Mouse (Mus musculus) limb, embryonic 12.5 days (tissue): ENCODE measurements around the gene Zfp580. TPM values are rescaled to one million over a fixed set of nuclear protein-coding genes. Genes with fewer than 3 reads are reported as not detected.

Experiments
- ATAC-seq: fragments of 200-750 bp; cut with Nextera tagmentation; 2 replicates; pipeline ENCODE4 v1.8.0; 2017; ENCODE audit warnings: low read depth, moderate TSS enrichment; ENCODE audit not compliant: insufficient number of reproducible peaks, insufficient read depth, low FRiP score, low TSS enrichment
- H3K27ac ChIP-seq: fragments of 300-500 bp; sonication (generic); 2 replicates; pipeline ENCODE4 v1.5.1; 2016; ENCODE audit warnings: mild to moderate bottlenecking, moderate library complexity
- H3K27me3 ChIP-seq: fragments of 300-500 bp; sonication (generic); 2 replicates; pipeline ENCODE4 v1.6.1; 2016; ENCODE audit warnings: mild to moderate bottlenecking, moderate library complexity
- H3K36me3 ChIP-seq: fragments of 300-500 bp; sonication (generic); 2 replicates; pipeline ENCODE4 v1.6.1; 2016; ENCODE audit warnings: mild to moderate bottlenecking, moderate library complexity
- H3K4me1 ChIP-seq: fragments of 300-500 bp; sonication (generic); replicated peaks from 2 replicates; pipeline ENCODE4 v1.6.1; 2016
- H3K4me2 ChIP-seq: fragments of 300-500 bp; sonication (generic); 2 replicates; pipeline ENCODE4 v1.6.1; 2016; ENCODE audit warnings: mild to moderate bottlenecking, moderate library complexity
- H3K4me3 ChIP-seq: fragments of 300-500 bp; sonication (generic); replicated peaks from 2 replicates; pipeline ENCODE4 v1.5.1; 2016; ENCODE audit warnings: mild to moderate bottlenecking
- H3K9ac ChIP-seq: fragments of 300-500 bp; sonication (generic); replicated peaks from 2 replicates; pipeline ENCODE4 v1.6.1; 2016; ENCODE audit warnings: mild to moderate bottlenecking, moderate library complexity
- H3K9me3 ChIP-seq: fragments of 300-500 bp; sonication (generic); 2 replicates; pipeline ENCODE4 v1.6.1; 2016; ENCODE audit warnings: mild to moderate bottlenecking, moderate library complexity
- WGBS: fragments of 180-500 bp; shearing (Covaris S2); methylation state at CpG from one replicate; pipeline ENCODE4 v1.1.7; 2016; 5-methylcytosine and 5-hydroxymethylcytosine counted together
- polyA plus RNA-seq: library from polyadenylated mRNA; unstranded; fragments of >200 nt; fragmentation: Nextera tagmentation; extraction: Ambion mirVana; gene quantifications from 2 replicates; pipeline ENCODE4 v1.2.1, GENCODE M21; 2016

Gene Zfp580
- polyA plus RNA-seq, 1 experiment from 2014 or later, result 29.3 TPM

GRCm38 (mm10) chr7:5056651-5057263, 5.4 kb downstream of the Zfp580 start:
- H3K27me3 ChIP-seq, result peaks cover 74% of the 10 kb centered on the region
- peaks cover 54% of the 10 kb centered on the region for H3K4me1 ChIP-seq
- 2% methylated on average over 52 of the region's 55 CpGs for WGBS
- no peak for ATAC-seq
- 0 out of 2 replicates have a peak, but pooled peaks cover 3% of the 10 kb centered on the region for H3K9me3 ChIP-seq
- H3K27ac ChIP-seq, result no peak overlapping the region
- H3K4me3 ChIP-seq, result peak overlapping the region; percentile 61
- H3K36me3 ChIP-seq, result 0 out of 2 replicates have a peak, but pooled peaks cover 3% of the 10 kb centered on the region
- H3K4me2 ChIP-seq, result peak overlapping the region; percentile 83
- H3K9ac ChIP-seq, result peak overlapping the region; percentile 84

DNA sequence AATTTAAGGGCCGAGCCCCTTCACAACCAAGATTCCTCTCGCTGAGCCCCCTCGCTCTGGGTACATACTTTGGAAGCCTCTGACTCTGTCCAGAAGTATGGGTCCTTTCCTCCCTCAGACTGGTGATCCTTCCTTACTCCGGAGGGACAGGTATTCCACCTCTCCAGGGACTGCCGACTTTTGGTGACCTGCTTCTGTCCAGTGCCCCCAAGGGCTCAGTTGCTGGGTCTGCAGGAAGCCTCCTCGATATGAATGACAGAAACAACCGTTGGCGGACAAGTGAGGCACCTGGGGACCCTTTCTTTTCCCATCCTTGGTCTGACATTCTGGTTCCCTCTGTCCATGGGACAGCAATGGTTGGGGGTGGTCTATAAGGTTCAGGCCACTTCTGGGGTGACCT, 6.0 kb downstream of the Zfp580 start:
- Histone ChIP-seq H3K4me3 (peak overlapping the region; percentile 61), H3K9me3 (0 out of 2 replicates have a peak, but pooled peaks cover 3% of the 10 kb centered on the region), H3K27ac (no peak overlapping the region), H3K4me2 (peak overlapping the region; percentile 83), H3K36me3 (0 out of 2 replicates have a peak, but pooled peaks cover 3% of the 10 kb centered on the region), H3K27me3 (peaks cover 68% of the 10 kb centered on the region), H3K4me1 (peaks cover 48% of the 10 kb centered on the region), H3K9ac (peak overlapping the region; percentile 84; the same call in 1 of the 2 replicates)
- WGBS, result 30% methylated on average over 8 of the region's 8 CpGs
- no peak for ATAC-seq

GRCm38 (mm10) chr7:5057804-5058203, 6.5 kb downstream of the Zfp580 start:
- WGBS, result 35% methylated on average over 11 of the region's 11 CpGs
- Histone ChIP-seq H3K4me2 (peak overlapping the region; percentile 83), H3K9ac (no peak overlapping the region)

GRCm38 (mm10) chr7:5058631-5059030, 7.3 kb downstream of the Zfp580 start:
- peaks cover 55% of the 10 kb centered on the region for H3K27me3 ChIP-seq
- peaks cover 40% of the 10 kb centered on the region for H3K4me1 ChIP-seq
- WGBS, result 93% methylated on average over 1 of the region's 1 CpGs

More at GRCm38 (mm10) chr7:5057804-5058203, 6.5 kb downstream of the Zfp580 start:
- peak overlapping the region; percentile 61 for H3K4me3 ChIP-seq
- peaks cover 63% of the 10 kb centered on the region for H3K27me3 ChIP-seq
- 0 out of 2 replicates have a peak, but pooled peaks cover 3% of the 10 kb centered on the region for H3K36me3 ChIP-seq
- 0 out of 2 replicates have a peak, but pooled peaks cover 3% of the 10 kb centered on the region for H3K9me3 ChIP-seq
- H3K27ac ChIP-seq, result no peak overlapping the region
- H3K4me1 ChIP-seq, result peaks cover 44% of the 10 kb centered on the region
- ATAC-seq, result no peak

DNA sequence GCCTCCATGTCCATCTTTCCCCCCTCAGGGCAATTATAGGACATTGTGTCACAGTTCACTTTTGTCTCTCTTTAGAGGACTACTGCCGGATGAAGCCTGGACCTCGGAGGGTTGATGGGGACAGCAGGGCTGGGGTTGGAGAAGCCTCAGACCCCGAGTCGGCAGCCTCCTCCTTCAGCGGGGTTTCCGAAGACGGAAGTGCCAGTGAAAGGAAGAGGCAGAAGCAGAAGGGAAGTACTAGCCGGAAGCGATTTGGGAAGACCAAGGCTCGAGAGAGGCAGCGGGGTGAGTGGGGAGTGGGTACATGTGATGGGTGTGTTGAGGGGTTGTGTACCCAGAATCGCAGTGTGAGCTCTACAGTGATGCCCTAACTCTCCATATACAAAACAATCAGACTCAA, 8.1 kb downstream of the Zfp580 start:
- Histone ChIP-seq H3K4me1 (peaks cover 40% of the 10 kb centered on the region), H3K9me3 (no peaks in the 10 kb centered on the region), H3K36me3 (no peaks in the 10 kb centered on the region), H3K4me2 (no peak overlapping the region), H3K27me3 (peaks cover 47% of the 10 kb centered on the region), H3K27ac (no peak overlapping the region), H3K9ac (no peak overlapping the region), H3K4me3 (peak overlapping the region; percentile 69; the same call in 1 of the 2 replicates)
- ATAC-seq, result no peak
- WGBS, result 95% methylated on average over 12 of the region's 12 CpGs

More at GRCm38 (mm10) chr7:5058631-5059030, 7.3 kb downstream of the Zfp580 start:
- Histone ChIP-seq H3K4me3 (no peak overlapping the region), H3K36me3 (no peaks in the 10 kb centered on the region), H3K4me2 (no peak overlapping the region), H3K9me3 (no peaks in the 10 kb centered on the region), H3K27ac (no peak overlapping the region), H3K9ac (no peak overlapping the region)
- ATAC-seq, result no peak

- 4% methylated on average over 27 of the region's 27 CpGs for WGBS
- H3K27ac ChIP-seq, result peak overlapping the region; percentile 99
- H3K9me3 ChIP-seq, result no peaks in the 10 kb centered on the region
- H3K9ac ChIP-seq, result peak overlapping the region; percentile 89
- peaks cover 39% of the 10 kb centered on the region for H3K27me3 ChIP-seq
- H3K4me1 ChIP-seq, result peaks cover 43% of the 10 kb centered on the region
- peak overlapping the region; percentile 86 for H3K4me2 ChIP-seq
- peak; percentile 6; the same call in 1 of the 2 replicates for ATAC-seq
- no peaks in the 10 kb centered on the region; the same call in 1 of the 2 replicates for H3K36me3 ChIP-seq
- H3K4me3 ChIP-seq, result peak overlapping the region; percentile 69
Measured at GRCm38 (mm10) chr7:5060239-5060731, 8.9 kb downstream of the Zfp580 start.

DNA sequence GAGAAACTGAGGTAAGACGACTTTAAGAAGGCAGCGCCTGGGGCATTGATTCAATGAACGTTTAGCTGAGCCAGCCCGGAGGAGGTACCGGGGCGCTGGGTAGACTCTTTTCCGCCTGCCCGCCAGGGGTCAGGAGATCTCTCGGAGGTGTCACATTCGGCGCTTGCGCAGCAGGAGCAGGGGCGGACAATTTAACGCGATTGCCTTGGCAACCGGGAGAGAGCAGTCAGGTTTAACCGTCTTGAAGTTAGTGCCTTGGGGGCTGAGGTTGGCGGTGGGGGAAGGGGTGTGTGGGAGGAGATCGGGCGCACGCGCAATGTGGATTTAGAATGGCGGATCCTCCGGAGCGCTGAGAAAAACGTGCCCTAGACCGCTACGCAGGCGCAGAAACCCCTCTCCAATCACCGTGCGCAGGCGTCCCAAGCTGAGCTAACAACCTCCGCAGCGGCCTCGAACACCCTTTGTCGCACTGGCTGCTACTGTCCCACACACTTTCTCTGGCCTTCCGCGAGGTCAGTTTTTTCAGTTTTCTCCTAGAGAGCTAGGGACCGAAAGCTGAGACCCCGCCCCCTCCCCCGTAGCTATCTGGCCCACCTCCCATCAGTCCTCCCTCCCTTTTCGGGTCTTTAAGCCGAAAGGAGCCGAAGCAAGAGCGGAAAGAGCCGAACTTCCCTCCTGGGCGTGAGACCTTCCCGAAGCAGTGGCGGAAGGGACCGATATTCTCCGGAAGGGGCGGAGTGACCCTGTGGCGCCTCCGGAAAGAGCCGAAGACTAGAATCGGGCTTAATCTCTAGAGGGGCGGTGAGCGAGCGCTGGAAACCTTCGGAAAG, 9.8 kb downstream of the Zfp580 start:
- H3K4me3 ChIP-seq, result peak overlapping the region; percentile 69
- no peaks in the 10 kb centered on the region for H3K9me3 ChIP-seq
- peak overlapping the region; percentile 86 for H3K4me2 ChIP-seq
- H3K4me1 ChIP-seq, result peaks cover 42% of the 10 kb centered on the region
- WGBS, result under 1% methylated on average over 54 of the region's 60 CpGs
- ATAC-seq, result peak; percentile 87
- peaks cover 30% of the 10 kb centered on the region for H3K27me3 ChIP-seq
- H3K36me3 ChIP-seq, result peaks cover 5% of the 10 kb centered on the region
- H3K9ac ChIP-seq, result peak overlapping the region; percentile 89
- peak overlapping the region; percentile 99 for H3K27ac ChIP-seq

- Histone ChIP-seq H3K36me3 (peaks cover 12% of the 10 kb centered on the region), H3K4me2 (peak within 1 kb of the TSS; percentile 86), H3K9me3 (no peaks in the 10 kb centered on the region), H3K27me3 (peaks cover 23% of the 10 kb centered on the region), H3K4me3 (peak within 1 kb of the TSS; percentile 69), H3K27ac (peak within 1 kb of the TSS; percentile 99), H3K4me1 (peaks cover 39% of the 10 kb centered on the region), H3K9ac (peak within 1 kb of the TSS; percentile 89)
- under 1% methylated on average over 54 of the region's 65 CpGs for WGBS
- peak; percentile 74 for ATAC-seq
Measured at GRCm38 (mm10) chr7:5061774-5062359, 10.5 kb downstream of the Zfp580 start, which contains the start of gene U2af2. TSS of gene U2af2 (plus strand) at chr7:5062143.

- peak; percentile 27 for ATAC-seq
- H3K4me3 ChIP-seq, result peak overlapping the region; percentile 69
- peaks cover 35% of the 10 kb centered on the region for H3K4me1 ChIP-seq
Measured at GRCm38 (mm10) chr7:5062360-5063001, 11.1 kb downstream of the Zfp580 start.

GRCm38 (mm10) chr7:5064886-5065285, 13.5 kb downstream of the Zfp580 start:
- Histone ChIP-seq H3K27me3 (no peaks in the 10 kb centered on the region), H3K4me1 (peaks cover 24% of the 10 kb centered on the region), H3K9ac (no peak overlapping the region), H3K4me2 (no peak overlapping the region), H3K4me3 (no peak overlapping the region), H3K9me3 (no peaks in the 10 kb centered on the region), H3K27ac (no peak overlapping the region), H3K36me3 (peaks cover 42% of the 10 kb centered on the region)
- ATAC-seq, result no peak
- 86% methylated on average over 6 of the region's 6 CpGs for WGBS

More at GRCm38 (mm10) chr7:5062360-5063001, 11.1 kb downstream of the Zfp580 start:
- Histone ChIP-seq H3K9ac (peak overlapping the region; percentile 89), H3K36me3 (peaks cover 18% of the 10 kb centered on the region), H3K9me3 (no peaks in the 10 kb centered on the region), H3K27me3 (peaks cover 17% of the 10 kb centered on the region), H3K4me2 (peak overlapping the region; percentile 86), H3K27ac (peak overlapping the region; percentile 99)
- WGBS, result under 1% methylated on average over 49 of the region's 51 CpGs
